Mouse (Mus musculus): ENCODE results near the gene 1700013F07Rik. TPM values are rescaled to one million over a fixed set of nuclear protein-coding genes. Genes with fewer than 3 reads are reported as not detected.
A peak's percentile ranks its signal among the peaks of the same experiment; 100 is the strongest.
"Not testable (repeated sequence)": the region's sequence is repeated elsewhere in the genome, so short reads cannot be mapped to it uniquely, and the experiment has no call there.

The 1700013F07Rik gene
- polyA plus RNA-seq, 1 experiment from 2014 or later: 2.8 TPM

- no peak overlapping the region for H3K4me3 ChIP-seq
- no peaks in the 10 kb centered on the region for H3K9me3 ChIP-seq
- H3K4me1 ChIP-seq: peaks cover 20% of the 10 kb centered on the region
- WGBS: 93% methylated on average over 4 of the region's 4 CpGs
- no peak overlapping the region for H3K9ac ChIP-seq
- H3K27me3 ChIP-seq (replicated peaks): no peaks in the 10 kb centered on the region
- no peak overlapping the region for H3K4me2 ChIP-seq
- H3K27ac ChIP-seq: no peak overlapping the region
- ATAC-seq (replicated peaks): no peak
- peaks cover 17% of the 10 kb centered on the region for H3K36me3 ChIP-seq (replicated peaks)
These were observed 23.9 kb downstream of the 1700013F07Rik start for GRCm38 (mm10) chr3:108557888-108558287.

- WGBS: under 1% methylated on average over 45 of the region's 45 CpGs
- peak; percentile 98 for ATAC-seq (replicated peaks)
These were observed 28.3 kb downstream of the 1700013F07Rik start, which contains the start of gene Tmem167b for GRCm38 (mm10) chr3:108562133-108562730. TSS of gene Tmem167b (minus strand) at chr3:108562466.

GRCm38 (mm10) chr3:108562777-108563271, 28.9 kb downstream of the 1700013F07Rik start:
- Histone ChIP-seq H3K4me2 (peak overlapping the region; percentile 67), H3K36me3 (replicated peaks) (peaks cover 10% of the 10 kb centered on the region), H3K4me1 (peaks cover 17% of the 10 kb centered on the region), H3K9me3 (no peaks in the 10 kb centered on the region), H3K4me3 (peak overlapping the region; percentile 53), H3K27ac (peak overlapping the region; percentile 89), H3K27me3 (replicated peaks) (no peaks in the 10 kb centered on the region), H3K9ac (peak overlapping the region; percentile 27; the same call in 1 of the 2 replicates)
- peak; percentile 84 for ATAC-seq (replicated peaks)
- 14% methylated on average over 15 of the region's 15 CpGs for WGBS

More at GRCm38 (mm10) chr3:108562133-108562730, 28.3 kb downstream of the 1700013F07Rik start, which contains the start of gene Tmem167b:
- H3K27me3 ChIP-seq (replicated peaks): no peaks in the 10 kb centered on the region
- H3K27ac ChIP-seq: peak within 1 kb of the TSS; percentile 89
- peaks cover 12% of the 10 kb centered on the region for H3K36me3 ChIP-seq (replicated peaks)
- H3K9ac ChIP-seq: peak within 1 kb of the TSS; percentile 61
- H3K4me3 ChIP-seq: peak within 1 kb of the TSS; percentile 53
- H3K9me3 ChIP-seq: no peaks in the 10 kb centered on the region
- peaks cover 17% of the 10 kb centered on the region for H3K4me1 ChIP-seq
- H3K4me2 ChIP-seq: peak within 1 kb of the TSS; percentile 67

GRCm38 (mm10) chr3:108563309-108563708, 29.4 kb downstream of the 1700013F07Rik start:
- peak overlapping the region; percentile 67 for H3K4me2 ChIP-seq

GRCm38 (mm10) chr3:108567990-108568877, 34.3 kb downstream of the 1700013F07Rik start:
- Histone ChIP-seq H3K9ac (no peak overlapping the region), H3K4me2 (no peak overlapping the region), H3K36me3 (replicated peaks) (no peaks in the 10 kb centered on the region), H3K27ac (peak overlapping the region; percentile 60), H3K4me3 (no peak overlapping the region), H3K27me3 (replicated peaks) (no peaks in the 10 kb centered on the region), H3K9me3 (no peaks in the 10 kb centered on the region), H3K4me1 (peaks cover 13% of the 10 kb centered on the region)
- 12% methylated on average over 15 of the region's 15 CpGs for WGBS
- no peak for ATAC-seq (replicated peaks)

More at GRCm38 (mm10) chr3:108563309-108563708, 29.4 kb downstream of the 1700013F07Rik start:
- WGBS: 11% methylated on average over 4 of the region's 4 CpGs
- Histone ChIP-seq H3K4me3 (peak overlapping the region; percentile 53), H3K4me1 (peaks cover 17% of the 10 kb centered on the region), H3K27me3 (replicated peaks) (no peaks in the 10 kb centered on the region), H3K27ac (peak overlapping the region; percentile 89), H3K9me3 (no peaks in the 10 kb centered on the region), H3K36me3 (replicated peaks) (peaks cover 5% of the 10 kb centered on the region), H3K9ac (peak overlapping the region; percentile 27; the same call in 1 of the 2 replicates)
- peak; percentile 4; the same call in 1 of the 2 replicates for ATAC-seq (replicated peaks)

GRCm38 (mm10) chr3:108569636-108570035, 35.7 kb downstream of the 1700013F07Rik start:
- not testable (repeated sequence) for H3K9ac ChIP-seq; H3K27me3 ChIP-seq (replicated peaks); H3K4me2 ChIP-seq; ATAC-seq (replicated peaks); H3K4me3 ChIP-seq; H3K9me3 ChIP-seq; H3K27ac ChIP-seq; H3K36me3 ChIP-seq (replicated peaks)
- WGBS: 60% methylated on average over 3 of the region's 3 CpGs
- peaks cover 20% of the 10 kb centered on the region for H3K4me1 ChIP-seq

GRCm38 (mm10) chr3:108570813-108571212, 36.9 kb downstream of the 1700013F07Rik start:
- H3K36me3 ChIP-seq (replicated peaks): no peaks in the 10 kb centered on the region
- no peak overlapping the region for H3K9ac ChIP-seq
- WGBS: 90% methylated on average over 14 of the region's 14 CpGs
- H3K9me3 ChIP-seq: no peaks in the 10 kb centered on the region
- H3K27me3 ChIP-seq (replicated peaks): no peaks in the 10 kb centered on the region
- peak overlapping the region; percentile 76; the same call in 1 of the 2 replicates for H3K27ac ChIP-seq
- no peak for ATAC-seq (replicated peaks)
- peak overlapping the region; percentile 67 for H3K4me2 ChIP-seq
- H3K4me3 ChIP-seq: peak overlapping the region; percentile 48
- peaks cover 20% of the 10 kb centered on the region for H3K4me1 ChIP-seq

GRCm38 (mm10) chr3:108571443-108572294, 37.7 kb downstream of the 1700013F07Rik start, which contains the start of gene Taf13:
TSS of gene Taf13 (plus strand) at chr3:108571698.
- Histone ChIP-seq H3K27me3 (replicated peaks) (no peaks in the 10 kb centered on the region), H3K4me1 (peaks cover 20% of the 10 kb centered on the region), H3K36me3 (replicated peaks) (no peaks in the 10 kb centered on the region), H3K9ac (peak within 1 kb of the TSS; percentile 61), H3K9me3 (no peaks in the 10 kb centered on the region), H3K4me3 (peak within 1 kb of the TSS; percentile 48), H3K27ac (peak within 1 kb of the TSS; percentile 76), H3K4me2 (peak within 1 kb of the TSS; percentile 67)
- 3% methylated on average over 42 of the region's 42 CpGs for WGBS
- peak; percentile 98 for ATAC-seq (replicated peaks)

- Histone ChIP-seq H3K9ac (peak overlapping the region; percentile 61), H3K4me3 (peak overlapping the region; percentile 48), H3K4me2 (peak overlapping the region; percentile 67), H3K36me3 (replicated peaks) (no peaks in the 10 kb centered on the region), H3K9me3 (no peaks in the 10 kb centered on the region), H3K4me1 (peaks cover 20% of the 10 kb centered on the region), H3K27me3 (replicated peaks) (no peaks in the 10 kb centered on the region), H3K27ac (peak overlapping the region; percentile 76; the same call in 1 of the 2 replicates)
- WGBS: 42% methylated on average over 18 of the region's 18 CpGs
- ATAC-seq (replicated peaks): no peak
These were observed 38.5 kb downstream of the 1700013F07Rik start for GRCm38 (mm10) chr3:108572309-108573010.

- H3K27me3 ChIP-seq (replicated peaks): no peaks in the 10 kb centered on the region
- H3K4me3 ChIP-seq: no peak overlapping the region
- no peaks in the 10 kb centered on the region for H3K36me3 ChIP-seq (replicated peaks)
- H3K9ac ChIP-seq: no peak overlapping the region
- WGBS: 91% methylated on average over 5 of the region's 5 CpGs
- no peaks in the 10 kb centered on the region for H3K9me3 ChIP-seq
- H3K4me2 ChIP-seq: peak overlapping the region; percentile 3; the same call in 1 of the 2 replicates
- no peak overlapping the region for H3K27ac ChIP-seq
- no peak for ATAC-seq (replicated peaks)
- peaks cover 20% of the 10 kb centered on the region for H3K4me1 ChIP-seq
These were observed 40.1 kb downstream of the 1700013F07Rik start for GRCm38 (mm10) chr3:108574018-108574417.

GRCm38 (mm10) chr3:108584580-108584979, 50.6 kb downstream of the 1700013F07Rik start:
- ATAC-seq (replicated peaks): no peak
- H3K4me1 ChIP-seq: no peaks in the 10 kb centered on the region

More at GRCm38 (mm10) chr3:108584580-108584979, 50.6 kb downstream of the 1700013F07Rik start:
- 84% methylated on average over 4 of the region's 4 CpGs for WGBS
- no peak overlapping the region for H3K4me2 ChIP-seq
- H3K36me3 ChIP-seq (replicated peaks): no peaks in the 10 kb centered on the region
- no peaks in the 10 kb centered on the region for H3K27me3 ChIP-seq (replicated peaks)
- H3K27ac ChIP-seq: no peak overlapping the region
- no peaks in the 10 kb centered on the region for H3K9me3 ChIP-seq
- no peak overlapping the region for H3K4me3 ChIP-seq
- H3K9ac ChIP-seq: no peak overlapping the region

All from midbrain, embryonic 15.5 days (tissue).